Mouse (Mus musculus): ENCODE data around the gene Mnat1.

Mnat1 gene

DNA sequence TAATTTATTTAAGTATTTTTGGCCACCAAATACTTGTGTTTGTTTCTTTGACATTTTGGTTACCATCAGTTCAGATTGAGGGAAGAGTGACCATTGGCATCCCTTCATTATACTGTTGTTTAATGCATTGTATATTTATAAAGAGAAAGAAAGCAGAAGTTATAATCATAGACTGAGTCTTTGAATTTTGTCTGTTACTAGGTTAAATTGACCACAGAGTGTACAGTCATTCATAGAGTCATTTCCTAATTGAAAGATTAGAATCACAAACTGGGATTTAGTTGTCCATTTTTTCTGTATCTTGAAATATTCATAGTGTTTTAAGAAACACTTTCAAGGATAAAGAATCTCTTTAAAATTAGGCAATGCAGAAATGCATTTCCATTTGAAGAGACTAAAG lies 108.0 kb downstream of the Mnat1 start:
- no peak for DNase-seq (ENCODE audit: low spot score)

DNA sequence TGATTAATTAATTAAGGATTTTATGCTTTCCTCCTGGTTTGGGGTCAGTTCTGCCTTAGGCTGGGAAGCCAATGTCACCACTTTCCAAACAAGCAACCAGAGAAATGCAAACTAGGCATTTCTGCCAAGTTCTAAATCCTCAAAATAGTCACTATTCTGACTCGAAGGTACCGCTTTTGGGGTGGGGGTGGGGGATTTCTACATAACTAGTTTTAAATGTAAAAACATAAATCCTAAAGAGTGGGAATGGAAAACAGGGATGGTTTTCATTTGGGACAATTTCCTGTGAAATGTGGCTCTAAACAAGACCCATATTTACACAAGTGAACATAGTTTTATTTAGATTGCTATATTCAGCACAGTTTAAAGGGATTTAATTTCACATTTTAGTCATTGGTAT lies 109.1 kb downstream of the Mnat1 start:
- no peak for DNase-seq (ENCODE audit: low spot score)

DNA sequence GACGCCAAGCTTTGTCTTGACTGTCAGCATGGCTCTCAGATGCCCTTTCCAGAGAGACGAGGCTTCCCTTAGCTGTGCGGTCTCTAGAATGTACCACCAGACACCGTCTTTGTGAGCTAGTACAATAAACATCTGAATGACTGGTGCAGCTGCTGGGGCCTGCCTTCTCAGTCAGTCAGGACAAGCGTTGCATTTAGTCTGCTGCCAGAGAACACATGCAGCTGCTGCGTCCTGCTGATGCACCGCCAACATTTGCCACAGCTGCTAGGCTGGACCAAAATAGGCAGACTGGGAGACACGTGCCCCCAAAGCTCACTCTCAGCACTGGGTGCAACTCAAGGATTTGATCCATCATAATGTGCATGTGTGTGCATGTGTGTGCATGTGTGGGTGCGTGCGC lies 118.4 kb downstream of the Mnat1 start:
- no peak for DNase-seq (ENCODE audit: low spot score)

DNA sequence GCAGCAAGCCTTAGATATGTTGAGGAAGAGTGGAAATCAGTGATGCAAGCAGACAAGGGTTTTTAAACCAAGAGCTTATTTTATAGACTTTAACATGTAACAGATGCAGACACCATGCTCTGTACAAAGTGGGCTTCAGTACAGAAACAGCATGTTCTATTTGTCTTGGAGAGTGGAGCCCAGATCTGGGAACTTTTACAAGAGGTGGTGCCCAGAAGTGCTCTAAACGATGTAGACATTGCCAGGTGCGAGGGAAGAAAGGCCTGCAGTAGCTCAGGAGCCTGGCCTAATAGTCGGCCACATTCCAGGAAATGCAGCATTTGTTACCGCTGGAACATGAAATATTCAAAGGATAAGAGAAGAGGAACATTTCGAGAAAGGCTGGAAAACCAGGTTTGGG lies 122.2 kb downstream of the Mnat1 start:
- DNase-seq (ENCODE audit: low spot score): no peak

DNA sequence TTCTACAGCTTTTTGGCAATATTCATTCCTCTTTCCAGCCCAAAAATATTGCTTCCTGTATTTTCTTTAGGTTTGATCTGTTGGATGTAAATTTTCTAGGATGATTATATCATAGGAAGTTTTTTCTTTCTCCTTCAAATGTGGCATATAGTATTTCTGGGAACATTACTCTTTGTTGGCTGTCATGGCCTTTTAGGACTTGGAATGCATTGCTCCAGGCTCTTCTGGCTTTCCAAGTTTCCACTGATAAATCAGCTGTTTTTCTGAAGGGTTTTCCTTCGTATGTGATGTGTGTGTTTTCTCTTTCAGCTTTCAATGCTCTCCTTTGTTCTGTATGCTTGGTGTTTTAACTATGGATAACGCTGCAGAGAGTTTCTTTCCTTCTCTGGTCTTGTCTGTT lies 131.5 kb downstream of the Mnat1 start:
- no peak for DNase-seq (ENCODE audit: low spot score)

DNA sequence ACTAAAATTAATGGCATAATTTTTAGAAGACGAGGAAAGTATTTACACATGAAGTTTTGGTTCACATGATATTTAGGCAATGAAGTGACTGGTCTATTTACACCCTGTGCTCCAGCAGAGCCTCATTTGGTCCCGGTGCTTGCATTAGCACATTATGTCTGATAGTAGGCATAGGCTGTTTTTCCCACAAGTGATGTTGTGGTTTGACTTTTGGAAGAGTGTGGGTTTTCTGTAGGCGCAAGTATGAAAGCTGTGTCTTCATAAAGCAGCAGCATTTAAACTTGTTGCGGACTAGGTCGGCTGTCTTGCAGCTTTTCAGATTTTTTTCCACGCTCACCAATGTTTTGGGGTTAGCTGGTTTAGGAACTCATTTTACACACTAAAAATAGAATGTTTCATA lies 135.8 kb downstream of the Mnat1 start:
- DNase-seq (ENCODE audit: low spot score): no peak

DNA sequence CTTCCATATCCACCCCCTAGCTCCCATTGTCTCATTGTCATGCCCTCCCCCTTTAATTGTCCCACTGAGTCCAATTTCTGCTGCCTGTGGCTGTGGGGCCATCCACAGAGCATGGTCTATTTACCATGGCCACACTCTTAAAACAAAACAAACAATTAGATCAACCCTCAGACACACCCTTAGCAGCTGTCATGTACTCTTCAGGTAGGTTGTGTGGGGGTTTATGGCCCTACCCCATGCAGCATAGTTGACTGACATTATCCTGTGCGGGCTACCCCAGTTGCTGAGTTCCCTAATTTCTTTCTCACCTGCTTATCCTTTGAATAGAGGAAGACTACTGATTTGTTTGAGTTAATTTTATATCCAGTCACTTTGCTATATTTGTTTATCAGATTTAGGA lies 136.8 kb downstream of the Mnat1 start:
- no peak for DNase-seq (ENCODE audit: low spot score)

DNA sequence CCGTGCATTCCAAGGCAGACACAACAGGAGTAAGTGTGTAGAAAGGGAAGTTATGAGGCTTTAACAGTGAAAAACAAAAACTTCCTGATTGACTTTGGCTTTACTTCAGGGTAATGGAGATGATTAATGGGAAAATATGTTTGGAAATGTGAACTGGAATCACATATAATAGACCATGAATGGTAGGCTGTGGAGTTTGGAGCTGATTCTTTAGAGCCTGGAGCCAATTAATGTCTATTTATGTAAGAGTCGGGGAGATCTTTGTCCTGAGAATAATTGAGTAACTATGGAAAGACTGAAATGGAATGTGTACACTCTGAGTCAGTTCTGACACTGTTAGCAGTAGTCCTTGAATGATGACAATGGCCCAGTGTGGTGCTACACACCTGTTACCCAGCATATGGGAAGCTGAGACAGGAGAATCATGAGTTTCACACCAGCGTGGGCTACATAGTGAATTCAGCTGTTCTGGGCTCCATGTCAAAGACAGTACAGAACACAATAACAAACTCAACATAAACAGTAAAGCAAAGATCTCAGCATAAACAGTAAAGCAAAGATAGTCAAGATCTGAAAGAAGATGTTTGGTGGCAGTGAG lies 142.0 kb downstream of the Mnat1 start:
- DNase-seq (ENCODE audit: low spot score): no peak

DNA sequence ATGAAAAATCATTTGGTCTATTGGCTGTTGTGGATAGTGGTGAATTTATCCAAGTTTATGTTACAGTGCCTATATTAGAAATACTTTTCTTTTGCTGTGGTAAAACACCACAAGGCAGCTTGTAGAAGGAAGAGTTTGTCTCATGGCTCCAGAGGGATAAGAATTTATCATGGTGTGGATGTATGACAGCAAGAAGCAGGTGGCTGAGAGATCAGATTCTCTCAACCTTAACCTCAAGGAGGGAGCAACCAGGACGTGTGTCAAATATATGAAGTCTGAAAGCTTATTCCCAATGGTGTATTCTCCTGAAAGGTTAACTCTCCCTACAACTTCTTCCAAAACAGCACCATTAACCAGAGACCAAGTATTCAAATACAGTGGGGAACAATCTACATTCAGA lies 143.1 kb downstream of the Mnat1 start:
- DNase-seq (ENCODE audit: low spot score): no peak

DNA sequence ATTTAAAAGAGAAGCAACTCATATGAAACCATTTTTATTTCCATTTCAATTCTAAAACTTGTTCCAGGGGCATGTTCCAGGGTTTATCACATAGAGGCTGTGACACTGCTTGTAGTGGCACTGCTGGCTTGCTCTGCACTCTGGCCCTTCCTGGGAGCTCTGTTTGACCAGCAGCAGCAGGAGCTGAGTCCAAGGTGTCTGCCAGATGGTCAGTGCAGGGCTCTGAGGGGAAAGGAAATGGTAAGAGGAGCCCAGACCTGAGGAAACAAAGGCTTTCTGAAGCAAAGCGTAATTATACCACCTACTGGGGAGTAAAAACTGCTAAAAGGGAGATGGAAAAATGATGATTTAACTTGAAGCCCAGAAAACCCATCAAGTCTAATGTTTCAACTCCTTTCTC lies 145.0 kb downstream of the Mnat1 start:
- no peak for DNase-seq (ENCODE audit: low spot score)

DNA sequence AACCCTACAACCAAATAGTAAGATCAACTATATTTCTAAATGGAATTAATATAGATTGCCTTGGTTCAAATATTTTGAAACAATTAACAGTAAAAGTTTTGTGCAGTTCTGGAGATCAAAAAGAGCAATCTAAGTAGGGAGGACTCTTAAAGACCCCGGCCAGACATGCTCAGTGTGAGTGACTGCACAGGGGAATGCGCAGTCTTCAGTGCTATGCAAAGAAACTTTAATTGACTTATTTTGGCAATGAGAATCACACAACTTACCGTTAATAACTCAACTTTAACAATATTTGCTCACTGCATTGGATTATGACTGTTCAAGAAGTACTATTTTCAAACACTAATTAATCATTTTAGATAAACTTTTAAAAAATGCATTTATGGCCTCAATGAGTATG lies 146.0 kb downstream of the Mnat1 start:
- no peak for DNase-seq (ENCODE audit: low spot score)

DNA sequence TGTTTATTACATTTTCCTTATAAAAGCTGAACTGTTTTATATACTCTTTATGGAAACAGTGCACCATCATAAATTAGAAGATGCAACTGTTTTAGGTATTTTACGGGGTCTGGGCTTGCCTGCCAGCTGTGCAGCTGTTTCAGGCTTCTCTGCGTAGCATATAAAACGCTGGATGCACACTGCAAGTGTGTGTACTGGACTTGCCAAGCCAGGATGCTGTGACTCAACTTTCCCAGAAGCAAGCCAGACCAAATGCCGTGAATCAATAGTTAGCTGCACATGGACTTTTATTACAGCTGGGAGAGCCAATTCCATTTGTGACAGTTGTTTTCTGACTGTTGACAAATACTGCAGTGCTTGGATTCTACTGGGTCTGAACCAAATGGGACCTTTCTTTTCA lies 146.4 kb downstream of the Mnat1 start:
- no peak for DNase-seq (ENCODE audit: low spot score)

DNA sequence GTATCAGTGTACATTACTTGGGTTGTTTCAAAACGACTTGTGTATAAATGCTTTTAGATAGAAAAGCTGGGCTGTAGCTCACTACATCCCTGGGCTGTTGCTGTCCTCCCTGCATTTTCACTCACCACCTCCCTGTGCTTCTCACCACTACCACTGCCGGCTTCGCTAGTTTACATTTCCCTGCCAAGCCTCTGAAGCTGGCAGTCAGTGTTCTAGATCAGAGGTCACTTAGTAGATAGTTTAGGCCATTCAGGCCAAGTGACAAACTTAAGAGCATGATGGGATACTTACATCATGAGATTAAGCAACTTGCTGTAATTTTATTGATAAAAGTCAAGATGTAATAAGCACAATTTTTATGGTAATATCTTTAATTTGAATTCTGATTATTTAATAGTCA lies 151.4 kb downstream of the Mnat1 start:
- DNase-seq (ENCODE audit: low spot score): no peak

DNA sequence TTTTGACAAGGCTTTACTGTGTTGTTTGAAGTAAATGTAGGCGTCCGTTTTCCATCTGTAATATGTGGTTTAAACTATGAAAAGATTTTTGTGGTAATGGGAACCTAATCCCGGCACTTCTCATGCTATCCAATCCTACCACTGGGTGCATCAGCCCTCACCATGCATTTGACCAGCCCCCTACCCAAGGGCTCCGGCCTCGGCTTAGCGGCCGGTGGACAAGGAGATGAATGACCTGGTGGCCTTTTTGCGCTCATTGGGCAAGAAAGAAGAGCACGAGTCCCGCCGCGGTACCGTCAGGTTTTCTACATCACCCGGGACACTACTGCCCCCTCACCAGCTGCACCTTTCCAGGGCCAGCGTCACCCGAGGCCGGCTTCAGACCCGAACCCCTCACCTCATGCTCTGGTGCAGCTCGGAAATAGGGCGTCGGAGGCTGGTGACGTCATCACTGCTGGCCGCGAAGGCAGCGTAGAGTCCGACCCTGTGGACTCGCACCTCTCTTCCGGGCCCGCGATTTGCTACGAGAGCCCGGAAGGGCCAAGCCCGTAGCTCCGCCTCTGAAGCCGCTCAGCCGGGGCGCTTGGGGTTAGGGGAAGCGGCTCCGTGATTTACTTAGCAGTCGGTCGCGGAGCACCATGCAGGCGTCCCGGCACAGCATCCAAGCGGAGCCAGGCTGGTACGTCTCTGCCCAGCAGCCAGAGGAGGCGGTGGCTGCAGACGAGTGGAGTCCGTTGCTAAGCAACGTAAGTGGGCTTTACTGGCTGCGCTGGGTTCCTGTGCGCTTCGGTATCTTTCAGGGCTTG lies 163.0 kb downstream of the Mnat1 start, which contains the start of the genes Trmt5 and Slc38a6:
TSS of gene Trmt5 (minus strand) at position 424 of the 806 bp plus-strand sequence.
TSS of gene Slc38a6 (plus strand) at position 493 of the 806 bp plus-strand sequence.
- peak; percentile 87 for DNase-seq (ENCODE audit: low spot score)

DNA sequence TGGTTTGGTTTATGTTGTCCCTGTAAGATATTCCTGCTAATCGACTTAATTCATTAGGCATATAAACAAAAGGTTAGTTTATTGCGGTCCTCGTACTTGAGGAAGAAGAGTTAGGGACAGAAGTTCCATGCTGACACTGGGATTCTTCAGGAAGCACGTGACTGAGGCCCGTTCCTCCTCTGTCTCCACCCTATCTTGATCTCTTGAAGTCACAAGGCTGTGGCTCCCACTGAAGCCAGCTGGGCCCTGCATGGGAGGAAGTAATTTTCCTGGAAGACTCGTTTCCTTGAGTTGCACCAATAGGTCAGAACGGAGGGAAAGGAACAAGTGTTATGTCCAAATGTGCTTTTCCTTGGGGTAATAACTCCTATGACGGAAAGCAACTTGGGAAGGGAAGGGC lies 164.1 kb downstream of the Mnat1 start:
- no peak for DNase-seq (ENCODE audit: low spot score)

DNA sequence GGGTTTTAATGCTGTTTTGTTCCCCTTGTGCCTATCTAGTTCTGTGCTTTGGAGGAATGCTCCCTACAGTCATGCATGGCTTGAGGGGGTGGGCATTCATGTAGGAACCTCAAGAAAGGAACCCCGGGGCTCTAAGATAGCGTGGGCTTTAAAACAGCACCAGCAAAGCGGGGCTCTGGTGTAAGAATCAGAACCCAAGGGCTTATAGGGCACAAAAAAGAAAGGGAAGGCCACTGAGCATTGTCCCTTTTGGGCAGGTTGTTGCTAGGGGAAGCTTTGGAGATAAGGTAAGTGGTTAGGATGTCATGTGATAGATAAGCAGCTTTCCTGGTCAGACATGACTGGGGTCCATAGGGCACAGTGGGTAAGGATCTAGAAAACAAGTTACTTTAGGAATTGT lies 165.1 kb downstream of the Mnat1 start:
- DNase-seq (ENCODE audit: low spot score): no peak

DNA sequence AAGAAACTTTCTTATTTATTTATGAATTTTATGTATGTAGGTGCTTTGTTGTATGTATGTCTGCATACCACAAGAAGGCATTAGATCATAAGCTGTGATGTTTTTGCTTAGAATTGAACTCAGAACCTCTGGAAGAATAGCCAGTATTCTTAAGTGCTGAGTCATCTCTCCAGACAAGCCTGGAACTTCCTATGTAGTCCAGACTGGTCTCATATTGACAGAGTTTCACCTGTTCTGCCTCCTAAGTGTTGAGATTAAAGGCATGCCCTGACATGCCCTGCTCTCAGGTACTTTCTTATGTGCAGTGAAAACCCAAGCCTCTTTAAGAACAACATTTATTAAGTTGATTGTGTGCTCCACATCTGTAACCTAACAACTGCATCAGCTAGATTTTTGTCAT lies 171.4 kb downstream of the Mnat1 start:
- no peak for DNase-seq (ENCODE audit: low spot score)

DNA sequence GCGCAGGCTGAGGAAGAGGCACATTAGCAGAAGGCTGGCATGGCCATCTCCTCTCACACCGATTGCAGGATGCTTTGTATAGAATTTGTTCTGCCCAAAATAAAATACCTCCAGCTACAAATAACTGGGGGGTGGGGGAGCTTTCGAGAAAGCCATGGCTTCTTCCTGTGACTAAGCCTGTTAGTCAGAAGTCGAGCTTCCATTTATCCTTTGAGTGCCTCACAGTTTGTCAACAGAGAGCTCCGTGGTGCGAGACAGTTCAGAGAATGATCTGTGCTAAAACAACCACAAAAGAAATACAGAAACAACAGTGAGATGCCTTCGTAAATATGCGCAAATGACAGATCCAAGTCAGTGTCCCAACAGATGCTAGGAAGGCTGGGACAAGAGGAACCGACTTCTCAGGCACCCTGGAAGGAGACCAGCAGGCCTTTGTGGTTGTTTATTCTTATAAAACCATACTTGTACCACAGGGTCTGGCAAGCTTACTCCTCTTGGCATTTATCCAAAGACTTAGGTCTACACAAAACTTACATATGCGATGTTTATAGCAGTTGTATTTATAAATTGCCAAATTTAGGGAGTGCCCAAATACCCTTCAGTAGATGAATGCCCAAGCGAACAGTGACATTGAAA lies 172.1 kb downstream of the Mnat1 start:
- DNase-seq (ENCODE audit: low spot score): no peak

DNA sequence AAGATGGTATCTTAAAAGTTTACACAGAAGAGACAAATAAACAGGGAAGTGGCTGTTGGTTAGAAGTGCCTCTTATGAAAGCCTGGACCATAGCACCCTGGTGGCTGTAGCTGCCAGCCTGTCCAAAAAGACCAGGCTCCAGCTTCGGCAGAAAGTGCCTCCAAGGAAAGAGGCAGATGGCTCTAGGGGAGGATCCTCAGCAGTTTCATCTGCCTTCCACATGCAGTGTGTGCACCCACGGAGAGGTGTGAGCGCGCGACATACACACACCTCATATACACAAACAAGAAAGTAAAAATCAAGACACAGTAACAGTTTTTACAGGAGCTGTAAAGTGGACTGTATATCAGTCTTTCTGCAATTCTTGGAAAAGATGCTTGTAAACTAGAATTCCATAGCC lies 175.1 kb downstream of the Mnat1 start:
- no peak for DNase-seq (ENCODE audit: low spot score)

DNA sequence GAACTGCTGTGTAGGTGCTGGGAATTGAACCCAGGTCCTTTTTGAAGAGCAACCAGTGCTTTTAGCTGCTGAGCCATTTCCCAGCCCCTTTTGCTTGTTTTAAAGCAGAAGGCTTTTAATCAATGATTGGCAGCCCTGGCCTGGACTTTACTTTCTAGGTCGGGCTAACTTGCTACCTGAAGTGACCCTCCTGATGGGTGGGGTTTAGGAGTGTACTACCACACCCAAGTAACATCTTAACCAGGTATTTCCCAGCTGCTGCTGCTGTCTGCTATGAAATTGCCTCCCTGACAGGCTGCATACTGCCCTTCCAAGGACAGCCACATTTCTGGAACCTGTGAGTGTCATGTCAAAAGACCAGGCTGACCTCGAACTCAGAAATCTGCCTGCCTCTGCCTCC lies 177.0 kb downstream of the Mnat1 start:
- no peak for DNase-seq (ENCODE audit: low spot score)

DNA sequence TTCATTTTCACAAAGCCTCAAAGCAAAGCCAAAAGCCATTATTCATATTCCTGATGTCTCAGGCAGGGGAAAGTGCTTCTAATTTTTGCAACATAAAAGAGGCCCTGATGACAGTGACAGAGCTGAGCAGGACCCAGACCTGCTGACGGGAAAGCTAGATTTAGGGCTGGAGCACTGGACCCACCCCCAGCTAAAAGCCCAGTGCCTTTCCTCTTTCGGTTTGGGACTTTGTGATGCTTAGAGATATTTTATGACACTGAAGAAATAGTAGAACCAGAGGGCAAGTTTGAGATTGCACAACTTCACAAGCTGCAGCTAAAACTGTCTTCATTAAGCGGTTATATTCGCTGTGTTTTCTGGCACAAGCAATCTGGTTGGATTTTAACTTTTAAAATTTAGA lies 181.1 kb downstream of the Mnat1 start:
- no peak for DNase-seq (ENCODE audit: low spot score)

DNA sequence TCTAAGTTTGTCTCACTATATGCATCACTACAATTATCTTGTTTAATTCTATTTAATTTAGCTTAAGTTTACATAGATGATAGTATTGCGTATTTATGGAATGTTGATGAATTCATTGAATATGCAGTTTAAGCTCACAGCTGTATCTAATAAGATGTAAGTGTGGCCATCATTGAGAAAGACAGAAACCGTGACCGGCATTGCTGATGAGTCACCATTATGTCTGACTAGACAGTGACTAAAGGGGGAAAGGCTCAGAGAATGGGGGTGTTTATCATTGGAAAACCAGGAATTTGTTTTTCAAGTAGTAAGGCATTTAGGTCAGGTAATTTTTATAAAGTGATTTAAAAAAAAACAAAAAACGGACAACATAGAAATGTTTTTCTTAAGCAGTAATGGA lies 184.2 kb downstream of the Mnat1 start:
- no peak for DNase-seq (ENCODE audit: low spot score)

DNA sequence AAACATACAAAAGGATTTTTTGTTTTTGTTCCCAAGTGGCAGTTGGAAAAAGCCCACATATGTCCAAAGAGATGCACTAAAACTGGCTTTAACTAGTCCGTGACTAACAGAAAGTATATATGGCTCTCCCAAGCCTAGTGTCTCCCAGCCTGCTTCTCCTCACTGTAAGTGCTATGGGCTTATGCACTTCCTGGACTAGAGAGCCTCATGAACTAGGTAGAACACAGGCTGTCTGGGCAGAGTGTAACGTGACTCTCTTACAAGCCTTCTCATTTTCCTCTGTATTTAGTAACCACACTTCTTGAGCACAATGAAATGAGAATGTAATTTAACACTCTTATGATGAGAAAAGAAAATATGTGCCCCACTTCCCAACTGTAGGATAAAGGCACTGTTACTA lies 185.2 kb downstream of the Mnat1 start:
- DNase-seq (ENCODE audit: low spot score): no peak
